Mouse (Mus musculus): Measurements from ENCODE around the gene Bcas3. TPM values are rescaled to one million over a fixed set of nuclear protein-coding genes. Genes with fewer than 3 reads are reported as not detected.

Gene Bcas3
- polyA plus RNA-seq, 1 experiment = 35.1 TPM

DNA sequence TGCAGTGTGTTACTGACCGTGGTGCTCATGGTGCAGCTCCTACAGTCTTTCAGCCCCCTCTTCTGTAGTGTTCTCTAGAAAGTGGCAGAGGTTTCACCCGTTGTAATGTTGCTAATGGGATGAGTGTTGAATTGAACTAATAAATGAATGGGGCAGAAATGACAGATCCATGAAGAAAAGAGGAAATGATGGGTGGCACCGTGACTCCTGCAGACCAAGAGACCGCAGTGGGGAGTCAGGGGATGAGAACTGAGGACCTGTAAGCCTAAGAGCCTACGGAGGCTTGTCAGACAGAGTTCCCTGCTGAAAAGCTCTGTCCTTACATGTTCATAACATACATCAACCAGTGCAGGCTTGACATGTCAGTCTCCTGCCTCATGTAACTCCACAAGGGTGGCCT, 336.3 kb downstream of the Bcas3 start:
- TF ChIP-seq CTCF (IDR thresholded peaks at IDR 0.05; ENCODE audit: low read depth, low read length) (no peak), POLR2A (IDR thresholded peaks at IDR 0.05; ENCODE audit: borderline replicate concordance, low read depth, low read length) (no peak)
- Histone ChIP-seq H3K4me3 (ENCODE audit: insufficient read depth, low read length) (no peak overlapping the region), H3K4me1 (ENCODE audit: control insufficient read depth, insufficient read depth, low read length) (peaks cover 9% of the 10 kb centered on the region), H3K27ac (ENCODE audit: insufficient read depth, low read depth, low read length) (no peak overlapping the region)

DNA sequence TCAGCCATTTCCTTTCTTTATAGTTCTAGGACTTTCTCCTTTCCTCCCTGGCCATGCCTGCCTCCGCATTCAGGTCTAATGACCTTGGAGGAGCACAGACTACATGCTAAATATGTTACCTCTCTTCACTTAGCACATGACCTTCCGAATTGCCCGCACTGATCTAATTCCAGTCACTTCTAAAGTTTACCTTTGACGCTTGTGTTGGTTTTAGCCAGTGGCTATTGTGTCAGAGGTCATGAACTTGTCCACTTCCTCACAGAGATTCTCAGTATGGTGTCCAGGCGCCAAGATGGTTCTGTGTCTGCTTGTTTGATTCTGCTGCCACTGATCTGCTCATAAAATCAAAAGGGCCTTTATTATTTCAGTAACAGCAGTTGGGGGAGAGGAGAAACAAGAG, 338.3 kb downstream of the Bcas3 start:
- H3K4me3 ChIP-seq (ENCODE audit: insufficient read depth, low read length) = no peak overlapping the region

DNA sequence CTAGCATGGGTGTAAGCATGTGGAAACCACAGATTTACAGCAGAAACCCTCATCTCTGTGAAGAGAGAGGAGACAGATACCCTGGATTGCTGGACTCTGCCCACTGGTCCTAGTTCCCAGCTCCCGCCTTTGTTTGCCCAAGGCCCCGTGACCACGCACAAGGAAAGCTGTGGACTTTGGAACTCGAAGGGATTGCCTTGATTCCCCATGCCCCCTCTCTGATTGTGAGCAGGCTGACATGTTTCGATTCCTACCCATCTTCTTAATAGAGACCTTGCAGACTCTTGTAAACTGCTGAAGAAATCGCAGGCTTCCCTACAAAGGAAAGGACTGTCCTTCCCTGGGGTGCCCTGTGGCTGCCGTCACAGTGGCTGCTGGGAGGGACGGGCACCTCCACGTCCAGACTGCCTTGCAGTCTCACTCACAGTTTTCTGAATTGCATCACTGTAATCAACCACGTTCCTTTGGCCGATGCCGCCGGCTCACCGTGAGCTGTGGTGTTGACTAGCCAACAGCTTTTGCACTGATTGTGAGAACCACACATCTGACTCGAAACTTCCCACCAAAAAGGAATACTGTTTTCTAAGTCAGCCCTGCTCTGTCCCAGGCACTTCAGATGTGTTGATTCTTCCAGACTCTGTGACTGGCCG, 342.8 kb downstream of the Bcas3 start:
- TF ChIP-seq CTCF (IDR thresholded peaks at IDR 0.05; ENCODE audit: low read depth, low read length) (no peak), POLR2A (IDR thresholded peaks at IDR 0.05; ENCODE audit: borderline replicate concordance, low read depth, low read length) (no peak)
- H3K4me1 ChIP-seq (ENCODE audit: control insufficient read depth, insufficient read depth, low read length) = peaks cover 15% of the 10 kb centered on the region
- no peak overlapping the region for H3K4me3 ChIP-seq (ENCODE audit: insufficient read depth, low read length)
- H3K27ac ChIP-seq (ENCODE audit: insufficient read depth, low read depth, low read length) = no peak overlapping the region

More for the DNA sequence above, 338.3 kb downstream of the Bcas3 start:
- TF ChIP-seq POLR2A (IDR thresholded peaks at IDR 0.05; ENCODE audit: borderline replicate concordance, low read depth, low read length) (no peak), CTCF (IDR thresholded peaks at IDR 0.05; ENCODE audit: low read depth, low read length) (no peak)
- Histone ChIP-seq H3K4me1 (ENCODE audit: control insufficient read depth, insufficient read depth, low read length) (peaks cover 6% of the 10 kb centered on the region), H3K27ac (ENCODE audit: insufficient read depth, low read depth, low read length) (no peak overlapping the region)

GRCm38 (mm10) chr11:85696491-85697398, 343.8 kb downstream of the Bcas3 start:
- H3K4me3 ChIP-seq (ENCODE audit: insufficient read depth, low read length) = no peak overlapping the region
- TF ChIP-seq CTCF (IDR thresholded peaks at IDR 0.05; ENCODE audit: low read depth, low read length) (no peak), POLR2A (IDR thresholded peaks at IDR 0.05; ENCODE audit: borderline replicate concordance, low read depth, low read length) (no peak)
- no peak overlapping the region for H3K27ac ChIP-seq (ENCODE audit: insufficient read depth, low read depth, low read length)
- peaks cover 10% of the 10 kb centered on the region for H3K4me1 ChIP-seq (ENCODE audit: control insufficient read depth, insufficient read depth, low read length)

GRCm38 (mm10) chr11:85697468-85697867, 344.5 kb downstream of the Bcas3 start:
- no peak overlapping the region for H3K27ac ChIP-seq (ENCODE audit: insufficient read depth, low read depth, low read length)
- TF ChIP-seq POLR2A (IDR thresholded peaks at IDR 0.05; ENCODE audit: borderline replicate concordance, low read depth, low read length) (no peak), CTCF (IDR thresholded peaks at IDR 0.05; ENCODE audit: low read depth, low read length) (no peak)
- H3K4me1 ChIP-seq (ENCODE audit: control insufficient read depth, insufficient read depth, low read length) = peaks cover 10% of the 10 kb centered on the region
- no peak overlapping the region for H3K4me3 ChIP-seq (ENCODE audit: insufficient read depth, low read length)

GRCm38 (mm10) chr11:85698242-85698641, 345.3 kb downstream of the Bcas3 start:
- Histone ChIP-seq H3K27ac (ENCODE audit: insufficient read depth, low read depth, low read length) (no peak overlapping the region), H3K4me1 (ENCODE audit: control insufficient read depth, insufficient read depth, low read length) (peaks cover 10% of the 10 kb centered on the region), H3K4me3 (ENCODE audit: insufficient read depth, low read length) (no peak overlapping the region)
- TF ChIP-seq CTCF (IDR thresholded peaks at IDR 0.05; ENCODE audit: low read depth, low read length) = no peak
- TF ChIP-seq POLR2A (IDR thresholded peaks at IDR 0.05; ENCODE audit: borderline replicate concordance, low read depth, low read length) = no peak

DNA sequence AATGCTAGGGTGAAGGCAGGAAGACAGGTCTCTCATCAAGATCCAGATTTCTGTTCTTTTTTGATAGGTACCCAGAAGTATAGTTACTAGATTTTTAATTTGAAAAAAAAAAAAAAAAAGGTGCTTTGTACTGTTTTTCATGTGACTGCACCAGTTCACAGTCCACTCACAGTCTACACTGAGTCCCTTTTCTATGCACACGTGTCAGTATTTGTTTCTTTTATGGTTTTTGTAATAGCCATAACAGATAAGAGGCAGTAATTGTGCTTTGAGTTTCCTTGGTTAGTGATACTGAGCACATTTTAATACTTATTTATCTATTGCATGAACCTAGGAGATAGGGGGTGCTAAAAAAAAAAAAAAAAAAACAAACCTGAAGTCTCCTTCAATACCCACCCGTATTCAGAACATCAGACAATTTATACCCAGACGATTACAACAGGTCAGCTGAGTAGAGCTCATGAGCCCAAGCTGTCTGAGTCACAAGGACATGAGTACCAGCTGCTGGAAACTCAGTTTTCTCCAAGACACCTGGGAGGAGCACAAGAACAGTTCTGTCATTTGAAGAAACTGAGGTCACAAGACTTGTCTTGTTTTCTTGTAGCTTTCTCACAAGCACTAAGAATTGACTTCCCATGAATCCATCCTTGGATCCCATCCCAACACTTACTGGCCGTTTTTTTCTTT, 351.2 kb downstream of the Bcas3 start:
- H3K4me3 ChIP-seq (ENCODE audit: insufficient read depth, low read length) = no peak overlapping the region
- TF ChIP-seq POLR2A (IDR thresholded peaks at IDR 0.05; ENCODE audit: borderline replicate concordance, low read depth, low read length) (no peak), CTCF (IDR thresholded peaks at IDR 0.05; ENCODE audit: low read depth, low read length) (no peak)
- H3K27ac ChIP-seq (ENCODE audit: insufficient read depth, low read depth, low read length) = no peak overlapping the region
- H3K4me1 ChIP-seq (ENCODE audit: control insufficient read depth, insufficient read depth, low read length) = peaks cover 4% of the 10 kb centered on the region

DNA sequence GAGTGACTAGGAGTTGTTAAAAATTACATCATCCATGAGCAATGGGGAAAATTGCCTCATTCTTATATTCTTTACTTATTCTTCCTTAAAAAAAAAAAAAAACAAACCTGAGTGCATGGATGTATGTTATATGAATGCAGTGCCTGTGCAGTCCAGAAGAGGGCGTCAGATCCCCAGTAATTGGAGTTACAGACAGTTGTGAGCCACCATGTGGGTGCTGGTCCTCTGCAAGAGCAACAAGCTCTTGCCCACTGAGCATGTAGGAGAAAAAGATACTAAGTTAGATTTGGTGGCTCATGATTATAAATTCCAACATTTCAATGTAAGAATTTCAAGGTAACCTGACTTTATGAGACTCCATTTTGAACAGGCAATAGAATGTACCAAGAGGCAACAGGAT, 353.7 kb downstream of the Bcas3 start:
- TF ChIP-seq CTCF (IDR thresholded peaks at IDR 0.05; ENCODE audit: low read depth, low read length) (peak; percentile 62), POLR2A (IDR thresholded peaks at IDR 0.05; ENCODE audit: borderline replicate concordance, low read depth, low read length) (no peak)
- Histone ChIP-seq H3K27ac (ENCODE audit: insufficient read depth, low read depth, low read length) (no peak overlapping the region), H3K4me3 (ENCODE audit: insufficient read depth, low read length) (no peak overlapping the region), H3K4me1 (ENCODE audit: control insufficient read depth, insufficient read depth, low read length) (peaks cover 10% of the 10 kb centered on the region)

GRCm38 (mm10) chr11:85707496-85707895, 354.5 kb downstream of the Bcas3 start:
- H3K4me3 ChIP-seq (ENCODE audit: insufficient read depth, low read length) = no peak overlapping the region
- peaks cover 16% of the 10 kb centered on the region for H3K4me1 ChIP-seq (ENCODE audit: control insufficient read depth, insufficient read depth, low read length)
- TF ChIP-seq CTCF (IDR thresholded peaks at IDR 0.05; ENCODE audit: low read depth, low read length) (no peak), POLR2A (IDR thresholded peaks at IDR 0.05; ENCODE audit: borderline replicate concordance, low read depth, low read length) (no peak)
- no peak overlapping the region for H3K27ac ChIP-seq (ENCODE audit: insufficient read depth, low read depth, low read length)
